Mouse (Mus musculus) mature B cell (primary cell): ENCODE results near the gene Vgll4.

Experiments used
- in situ Hi-C: fragments of 300-500 bp; cut with MboI; formaldehyde crosslinking; loops from 2 replicates; pipeline ENCODE4 v1.14.3; 2019

Gene Vgll4

GRCm38 (mm10) chr6:114919670-114920313, 50.0 kb downstream of the Vgll4 start:
- in situ Hi-C loops, result no loop called here

GRCm38 (mm10) chr6:114918994-114919393, 50.8 kb downstream of the Vgll4 start:
- in situ Hi-C loops, result no loop called here

DNA sequence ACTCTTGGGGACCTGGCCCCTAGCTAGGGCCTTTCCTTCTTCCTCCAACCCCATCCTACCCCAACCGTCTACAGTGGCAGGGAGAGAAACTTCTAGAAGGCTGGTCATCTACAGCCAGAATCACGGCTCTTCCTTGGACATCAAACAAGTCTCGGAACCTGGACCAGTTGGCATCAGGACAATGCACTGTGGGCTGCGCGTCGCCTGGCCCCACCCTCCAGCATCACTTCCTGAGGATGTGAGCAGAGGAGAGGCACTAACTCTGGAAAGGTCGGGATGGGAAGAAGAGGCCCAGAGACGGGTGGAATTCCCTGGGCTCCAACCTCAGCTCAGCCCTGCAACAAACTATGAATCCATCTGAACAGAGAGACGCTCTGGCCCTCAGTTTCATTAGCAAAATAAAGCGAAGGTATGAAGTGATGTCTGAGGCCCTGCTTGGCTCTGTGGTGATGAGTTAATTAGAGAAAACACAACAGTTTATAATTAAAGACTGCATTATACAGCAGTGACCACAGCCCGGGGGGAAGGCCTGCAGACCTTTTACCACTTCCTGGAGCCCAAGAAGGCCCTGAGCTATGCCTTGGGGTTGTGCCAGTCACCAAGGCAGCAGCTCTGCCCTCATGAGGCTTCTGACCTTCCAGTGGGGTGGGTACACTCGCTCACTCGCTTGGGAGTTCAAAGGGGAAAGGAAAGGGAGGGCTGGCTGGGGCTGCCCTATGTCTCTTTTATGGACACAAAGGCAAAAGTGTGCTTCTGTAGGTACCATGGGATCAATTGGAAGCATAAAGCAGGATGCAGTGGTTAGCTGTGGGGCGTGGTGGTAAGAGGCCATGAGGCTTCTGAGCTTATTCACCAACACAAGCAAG, 51.8 kb downstream of the Vgll4 start:
- in situ Hi-C loops, result no loop called here

GRCm38 (mm10) chr6:114917129-114917528, 52.7 kb downstream of the Vgll4 start:
- in situ Hi-C loops, result no loop called here

- in situ Hi-C loops, result no loop called here
These were observed 53.1 kb downstream of the Vgll4 start for GRCm38 (mm10) chr6:114916715-114916992.

- in situ Hi-C loops, result no loop called here
These were observed 53.7 kb downstream of the Vgll4 start for GRCm38 (mm10) chr6:114915915-114916714.

GRCm38 (mm10) chr6:114914041-114914716, 55.6 kb downstream of the Vgll4 start:
- in situ Hi-C loops, result no loop called here

DNA sequence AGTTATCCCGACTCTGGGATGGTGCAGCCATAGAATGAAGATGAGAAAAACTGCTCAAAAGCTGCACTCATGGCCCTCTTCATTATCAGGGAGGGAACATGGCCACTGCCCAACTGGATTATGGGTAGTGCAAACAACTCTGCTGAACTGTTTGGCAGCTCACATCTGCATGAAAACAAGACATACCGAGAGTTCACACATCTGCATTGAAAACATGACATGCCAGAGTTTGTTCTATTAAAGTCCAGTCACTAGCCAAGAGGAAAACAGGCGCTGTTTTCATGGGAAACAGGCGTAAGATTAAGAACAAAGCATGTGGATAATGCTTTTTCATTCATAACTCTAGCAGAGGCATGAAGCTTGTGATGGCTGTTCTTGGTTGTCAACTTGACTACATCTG, 56.7 kb downstream of the Vgll4 start:
- in situ Hi-C loops, result no loop called here

DNA sequence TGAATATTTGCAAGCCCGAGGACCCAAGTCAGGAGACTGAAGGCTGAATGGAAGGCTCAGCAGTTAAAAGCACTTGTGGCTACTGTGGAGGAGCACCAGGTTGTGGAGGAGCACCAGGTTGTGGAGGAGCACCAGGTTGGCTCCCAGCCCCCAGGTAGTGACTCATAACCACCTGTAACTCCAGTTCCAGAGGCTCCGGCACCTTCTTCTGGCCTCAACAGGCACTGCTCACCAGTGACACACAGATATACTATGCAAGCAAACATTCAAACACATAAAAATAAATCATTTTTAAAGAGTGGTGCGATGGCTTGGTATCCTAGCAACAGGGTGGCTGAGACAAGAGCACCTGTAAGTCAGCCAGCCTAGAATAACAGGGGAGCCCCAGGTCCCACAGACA, 58.3 kb downstream of the Vgll4 start:
- in situ Hi-C loops, result no loop called here

GRCm38 (mm10) chr6:114909801-114910200, 60.0 kb downstream of the Vgll4 start:
- in situ Hi-C loops, result no loop called here

DNA sequence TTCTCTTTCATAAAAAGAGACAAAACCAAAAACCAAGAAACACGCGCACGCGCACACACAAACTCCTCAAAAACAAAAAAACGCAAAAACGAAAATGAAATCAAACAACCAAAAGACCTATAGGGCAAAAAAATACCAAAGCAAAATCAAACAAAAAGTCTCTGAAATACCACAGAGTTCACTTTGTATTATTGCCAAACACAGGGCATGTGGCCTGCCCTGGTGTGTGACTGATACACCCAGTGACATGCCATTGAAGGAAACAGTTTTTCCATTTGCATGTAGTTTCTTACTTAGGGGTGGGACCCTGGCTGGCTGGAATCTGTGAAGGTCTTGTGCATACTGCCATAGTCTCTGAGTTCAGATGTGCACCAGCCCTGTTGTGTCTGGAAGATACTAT, 62.3 kb downstream of the Vgll4 start:
- in situ Hi-C loops, result no loop called here

GRCm38 (mm10) chr6:114906209-114906608, 63.6 kb downstream of the Vgll4 start:
- in situ Hi-C loops, result no loop called here

GRCm38 (mm10) chr6:114905253-114906028, 64.4 kb downstream of the Vgll4 start:
- in situ Hi-C loops, result no loop called here

DNA sequence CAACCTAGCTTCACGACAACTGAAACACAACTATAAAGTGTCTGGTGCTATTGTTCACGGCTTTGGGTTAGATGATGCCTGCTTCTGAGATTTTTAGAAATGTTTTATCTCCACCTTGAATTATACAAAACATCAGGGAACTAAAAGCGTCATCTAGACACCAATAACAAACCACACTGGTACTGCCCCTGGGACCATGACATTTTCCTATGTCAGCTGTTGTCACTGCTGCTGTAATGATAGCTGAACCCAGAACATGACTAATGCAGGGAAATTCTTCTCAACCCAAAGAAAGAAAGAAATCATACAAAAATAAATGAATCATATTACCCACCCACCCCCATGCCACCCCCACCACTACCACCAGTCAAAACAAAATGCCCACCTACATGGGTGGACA, 65.0 kb downstream of the Vgll4 start:
- in situ Hi-C loops, result no loop called here

DNA sequence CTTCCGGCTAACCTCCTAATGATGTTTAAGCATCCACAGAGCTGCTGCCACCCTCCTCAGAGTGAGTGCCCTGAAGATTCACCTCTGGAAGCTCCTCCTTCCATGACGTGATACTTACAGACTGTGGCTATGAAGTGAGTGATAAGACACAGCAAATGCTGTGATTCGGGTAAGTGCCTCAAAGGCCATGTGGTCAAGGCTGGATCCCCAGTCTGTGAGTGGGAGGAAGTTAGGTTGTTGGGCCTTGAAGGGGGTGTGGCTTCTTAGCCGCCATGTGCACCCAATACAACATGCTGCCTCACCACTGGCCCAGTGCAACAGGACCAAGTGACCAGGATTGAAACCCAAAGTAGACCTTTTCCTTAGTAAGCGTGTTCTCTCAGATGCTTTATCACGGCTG, 65.6 kb downstream of the Vgll4 start:
- in situ Hi-C loops, result no loop called here

- in situ Hi-C loops, result no loop called here
These were observed 67.9 kb downstream of the Vgll4 start for GRCm38 (mm10) chr6:114901921-114902320.

GRCm38 (mm10) chr6:114901321-114901824, 68.4 kb downstream of the Vgll4 start:
- in situ Hi-C loops, result no loop called here

- in situ Hi-C loops, result no loop called here
These were observed 69.6 kb downstream of the Vgll4 start for GRCm38 (mm10) chr6:114900194-114900593.

DNA sequence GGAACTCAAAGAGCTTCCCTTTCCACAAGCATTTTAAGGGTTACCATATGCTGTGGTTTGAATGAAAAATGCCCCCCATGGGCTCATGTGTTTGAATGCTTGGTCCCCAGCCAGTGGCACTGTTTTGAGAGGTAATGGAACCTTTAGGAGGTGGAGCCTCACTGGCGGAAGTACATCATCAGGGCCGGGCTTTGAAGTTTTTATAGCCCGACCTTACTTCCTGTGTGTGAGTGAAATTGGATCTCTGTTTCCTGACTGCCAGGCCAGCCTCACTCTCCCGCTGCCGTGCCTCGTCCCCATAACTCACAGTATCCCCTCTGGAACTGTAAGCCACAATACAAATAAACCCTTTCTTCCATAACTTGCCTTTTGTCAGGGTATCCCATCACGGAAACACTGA, 70.1 kb downstream of the Vgll4 start:
- in situ Hi-C loops, result no loop called here

- in situ Hi-C loops, result no loop called here
These were observed 70.8 kb downstream of the Vgll4 start for GRCm38 (mm10) chr6:114898949-114899348.

GRCm38 (mm10) chr6:114896281-114896680, 73.5 kb downstream of the Vgll4 start:
- in situ Hi-C loops, result no loop called here
